Mouse (Mus musculus) stomach, postnatal 0 days (tissue): ENCODE measurements at regions not wholly inside any gene's neighbourhood (a gene's known extent, or its start where the extent isn't known, plus 50 kb on each side); places are given as distances from the start of the nearest gene placed in this dataset.

ENCODE experiments used
- ATAC-seq: fragments of 200-750 bp; cut with Nextera tagmentation; 2 replicates; pipeline ENCODE4 v1.8.0; 2017; ENCODE audit not compliant: low FRiP score, low TSS enrichment
- DNase-seq: peaks from one replicate; pipeline ENCODE4 v3.0.0-alpha.2; 2016; ENCODE audit warnings: low spot score
- H3K27ac ChIP-seq: fragments of 300-500 bp; sonication (generic); replicated peaks from 2 replicates; pipeline ENCODE4 v1.5.1; 2014; ENCODE audit warnings: mild to moderate bottlenecking, control low read depth
- H3K27me3 ChIP-seq: fragments of 300-500 bp; sonication (generic); 2 replicates; pipeline ENCODE4 v1.6.1; 2014; ENCODE audit warnings: low read length; ENCODE audit not compliant: control insufficient read depth, insufficient read depth
- H3K36me3 ChIP-seq: fragments of 300-500 bp; sonication (generic); 2 replicates; pipeline ENCODE4 v1.6.1; 2014; ENCODE audit warnings: low read length, mixed read lengths; ENCODE audit not compliant: control insufficient read depth, insufficient read depth
- H3K4me1 ChIP-seq: fragments of 300-500 bp; sonication (generic); replicated peaks from 2 replicates; pipeline ENCODE4 v1.6.1; 2014; ENCODE audit warnings: antibody characterized with exemption; ENCODE audit not compliant: control insufficient read depth, insufficient read depth
- H3K4me2 ChIP-seq: fragments of 300-500 bp; sonication (generic); replicated peaks from 2 replicates; pipeline ENCODE4 v1.6.1; 2014; ENCODE audit warnings: low read depth, mild to moderate bottlenecking, control low read depth, moderate library complexity
- H3K4me3 ChIP-seq: fragments of 300-500 bp; sonication (generic); 2 replicates; pipeline ENCODE4 v1.5.1; 2014; ENCODE audit warnings: low read depth, low read length, control low read depth
- H3K9ac ChIP-seq: fragments of 300-500 bp; sonication (generic); 2 replicates; pipeline ENCODE4 v1.6.1; 2014; ENCODE audit warnings: mild to moderate bottlenecking, low read length, control low read depth, mixed read lengths
- H3K9me3 ChIP-seq: fragments of 300-500 bp; sonication (generic); 2 replicates; pipeline ENCODE4 v1.6.1; 2016; ENCODE audit warnings: low read length; ENCODE audit not compliant: control insufficient read depth
- CTCF ChIP-seq: IDR thresholded peaks from 2 replicates; pipeline ENCODE4 v1.5.1; 2016; ENCODE audit warnings: antibody characterized with exemption, low read depth, mild to moderate bottlenecking, moderate library complexity
- EP300 ChIP-seq: optimal IDR thresholded peaks from 2 replicates; pipeline ENCODE3; 2016; ENCODE audit warnings: antibody characterized with exemption
- WGBS: fragments of 180-500 bp; shearing (Covaris S2); extraction: QIAGEN DNeasy Blood & Tissue Kit; methylation state at CpG from one replicate; pipeline ENCODE4 v1.1.7; 2014; 5-methylcytosine and 5-hydroxymethylcytosine counted together

GRCm38 (mm10) chr6:11731126-11731525 is 176.2 kb downstream of the Ndufa4 start:
- DNase-seq, result no peak
- Histone ChIP-seq H3K36me3 (no peaks in the 10 kb centered on the region), H3K4me2 (no peak overlapping the region), H3K27me3 (no peaks in the 10 kb centered on the region), H3K9me3 (no peaks in the 10 kb centered on the region), H3K27ac (no peak overlapping the region), H3K4me1 (no peaks in the 10 kb centered on the region), H3K4me3 (no peak overlapping the region), H3K9ac (no peak overlapping the region)
- TF ChIP-seq EP300 (no peak), CTCF (no peak)
- no peak for ATAC-seq

- Histone ChIP-seq H3K4me3 (no peak overlapping the region), H3K4me1 (no peaks in the 10 kb centered on the region), H3K9me3 (no peaks in the 10 kb centered on the region), H3K27ac (no peak overlapping the region), H3K27me3 (no peaks in the 10 kb centered on the region), H3K9ac (no peak overlapping the region), H3K36me3 (no peaks in the 10 kb centered on the region), H3K4me2 (no peak overlapping the region)
- TF ChIP-seq EP300, result no peak
- no peak for TF ChIP-seq CTCF
- no peak for DNase-seq
- no peak for ATAC-seq
- 52% methylated on average over 2 of the region's 2 CpGs for whole genome bisulfite sequencing
These were observed 176.6 kb downstream of the Ndufa4 start for GRCm38 (mm10) chr6:11730667-11731066.

GRCm38 (mm10) chr6:11727806-11728205 is 179.5 kb downstream of the Ndufa4 start:
- DNase-seq, result no peak
- Histone ChIP-seq H3K27me3 (no peaks in the 10 kb centered on the region), H3K27ac (no peak overlapping the region), H3K36me3 (no peaks in the 10 kb centered on the region), H3K4me2 (no peak overlapping the region), H3K4me3 (no peak overlapping the region), H3K9ac (no peak overlapping the region), H3K9me3 (no peaks in the 10 kb centered on the region), H3K4me1 (no peaks in the 10 kb centered on the region)
- no peak for ATAC-seq
- WGBS, result 63% methylated on average over 1 of the region's 1 CpGs
- TF ChIP-seq CTCF (no peak), EP300 (no peak)

- Histone ChIP-seq H3K4me3 (no peak overlapping the region), H3K4me1 (no peaks in the 10 kb centered on the region), H3K36me3 (no peaks in the 10 kb centered on the region), H3K4me2 (no peak overlapping the region), H3K27me3 (no peaks in the 10 kb centered on the region), H3K27ac (no peak overlapping the region), H3K9ac (no peak overlapping the region), H3K9me3 (no peaks in the 10 kb centered on the region)
- TF ChIP-seq CTCF (no peak), EP300 (no peak)
- DNase-seq (no peak), ATAC-seq (no peak)
- WGBS, result 47% methylated on average over 5 of the region's 5 CpGs
These were observed 179.9 kb downstream of the Ndufa4 start for GRCm38 (mm10) chr6:11727370-11727769.

- H3K27me3 ChIP-seq, result no peaks in the 10 kb centered on the region
- ATAC-seq (no peak), DNase-seq (no peak)
- H3K4me1 ChIP-seq, result no peaks in the 10 kb centered on the region
- H3K9me3 ChIP-seq, result no peaks in the 10 kb centered on the region
- H3K4me2 ChIP-seq, result no peak overlapping the region
- no peak overlapping the region for H3K27ac ChIP-seq
- H3K36me3 ChIP-seq, result no peaks in the 10 kb centered on the region
- no peak overlapping the region for H3K4me3 ChIP-seq
- WGBS, result 78% methylated on average over 2 of the region's 2 CpGs
- TF ChIP-seq EP300 (no peak), CTCF (no peak)
- no peak overlapping the region for H3K9ac ChIP-seq
These were observed 183.8 kb downstream of the Ndufa4 start for GRCm38 (mm10) chr6:11723519-11723918.

- TF ChIP-seq CTCF (no peak), EP300 (no peak)
- 64% methylated on average over 4 of the region's 4 CpGs for WGBS
- H3K4me3 ChIP-seq, result no peak overlapping the region
- no peaks in the 10 kb centered on the region for H3K36me3 ChIP-seq
- ATAC-seq (no peak), DNase-seq (no peak)
- no peak overlapping the region for H3K27ac ChIP-seq
- no peaks in the 10 kb centered on the region for H3K27me3 ChIP-seq
- H3K9me3 ChIP-seq, result no peaks in the 10 kb centered on the region
- no peak overlapping the region for H3K4me2 ChIP-seq
- no peaks in the 10 kb centered on the region for H3K4me1 ChIP-seq
- H3K9ac ChIP-seq, result no peak overlapping the region
These were observed 187.0 kb downstream of the Ndufa4 start for GRCm38 (mm10) chr6:11720274-11720673.
